Mouse (Mus musculus) kidney, adult 2 months (tissue): ENCODE measurements around the gene Rgs17.

Experiments used
- CTCF ChIP-seq: fragments of 200-500 bp; conservative IDR thresholded peaks from 2 replicates; pipeline ENCODE4 v1.5.1; 2011; ENCODE audit warnings: low read depth, mild to moderate bottlenecking, control low read depth, low read length, moderate library complexity, mixed read lengths; ENCODE audit not compliant: insufficient read depth, insufficient read length
- POLR2A ChIP-seq: fragments of 200-500 bp; IDR thresholded peaks from one replicate; pipeline ENCODE4 v1.6.1; 2011; ENCODE audit warnings: low read depth, low read length, control low read depth

- TF ChIP-seq CTCF (no peak), POLR2A (no peak)
Measured at GRCm38 (mm10) chr10:5806996-5807395, 115.2 kb downstream of the Rgs17 start.
